Mouse (Mus musculus) E14TG2a.4 (cell line): ENCODE measurements at regions not wholly inside any gene's neighbourhood (a gene's known extent, or its start where the extent isn't known, plus 50 kb on each side); places are given as distances from the start of the nearest gene placed in this dataset.

ENCODE experiments used
- CTCF ChIP-seq: conservative IDR thresholded peaks from 2 replicates; pipeline ENCODE4 v1.5.1; 2014; ENCODE audit warnings: low read length
- NANOG ChIP-seq: IDR thresholded peaks from 2 replicates; pipeline ENCODE4 v1.6.1; 2014; ENCODE audit warnings: borderline replicate concordance, low read length, mixed read lengths
- POU5F1 ChIP-seq: IDR thresholded peaks from 2 replicates; pipeline ENCODE4 v1.6.1; 2014; ENCODE audit warnings: low read length, borderline replicate concordance

DNA sequence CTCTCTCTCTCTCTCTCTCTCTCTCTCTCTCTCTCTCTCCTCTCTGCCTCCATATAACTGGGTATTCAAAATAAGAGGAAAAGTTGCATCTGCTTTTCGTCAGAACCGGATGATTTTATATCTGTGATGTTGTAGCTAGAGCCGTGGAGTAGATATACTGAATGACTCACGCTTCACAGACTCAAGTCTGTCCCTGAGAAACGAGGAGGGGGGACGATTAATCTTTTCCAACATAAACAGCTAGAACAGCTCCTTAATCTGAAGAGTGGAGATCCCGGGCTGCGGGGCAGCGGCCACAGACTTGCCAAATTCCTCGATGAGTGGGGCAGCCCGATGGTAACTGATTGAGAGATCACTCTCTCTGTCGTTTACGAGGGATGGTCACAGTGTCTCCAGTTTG is 60.5 kb upstream of the Ankrd55 start:
- no peak for TF ChIP-seq CTCF
- TF ChIP-seq POU5F1, result no peak
- TF ChIP-seq NANOG, result no peak
